Mouse (Mus musculus): ENCODE results near the gene Sugct. TPM values are rescaled to one million over a fixed set of nuclear protein-coding genes. Genes with fewer than 3 reads are reported as not detected.

The Sugct gene
- polyA plus RNA-seq, 1 experiment from 2014 or later, result 3.6 TPM

- H3K4me2 ChIP-seq (ENCODE audit: low read depth, low read length, severe bottlenecking), result no peak overlapping the region
- DNase-seq (ENCODE audit: low spot score) (no peak), ATAC-seq (replicated peaks; ENCODE audit: low FRiP score) (no peak)
- H3K27me3 ChIP-seq (ENCODE audit: control insufficient read depth, insufficient read depth, low read length), result no peaks in the 10 kb centered on the region
- no peaks in the 10 kb centered on the region for H3K9me3 ChIP-seq (ENCODE audit: control insufficient read depth, low read length)
- 75% methylated on average over 3 of the region's 3 CpGs for WGBS
- H3K4me3 ChIP-seq (ENCODE audit: low read depth, low read length), result no peak overlapping the region
- no peak overlapping the region for H3K9ac ChIP-seq (ENCODE audit: low read length)
- no peak overlapping the region for H3K27ac ChIP-seq (ENCODE audit: low read depth, low read length)
- no peaks in the 10 kb centered on the region for H3K36me3 ChIP-seq (ENCODE audit: control insufficient read depth, insufficient read depth, low read length)
- H3K4me1 ChIP-seq (replicated peaks; ENCODE audit: control insufficient read depth, insufficient read depth, low read length), result no peaks in the 10 kb centered on the region
Observed at GRCm38 (mm10) chr13:17165917-17166316, 529.4 kb downstream of the Sugct start.

DNA sequence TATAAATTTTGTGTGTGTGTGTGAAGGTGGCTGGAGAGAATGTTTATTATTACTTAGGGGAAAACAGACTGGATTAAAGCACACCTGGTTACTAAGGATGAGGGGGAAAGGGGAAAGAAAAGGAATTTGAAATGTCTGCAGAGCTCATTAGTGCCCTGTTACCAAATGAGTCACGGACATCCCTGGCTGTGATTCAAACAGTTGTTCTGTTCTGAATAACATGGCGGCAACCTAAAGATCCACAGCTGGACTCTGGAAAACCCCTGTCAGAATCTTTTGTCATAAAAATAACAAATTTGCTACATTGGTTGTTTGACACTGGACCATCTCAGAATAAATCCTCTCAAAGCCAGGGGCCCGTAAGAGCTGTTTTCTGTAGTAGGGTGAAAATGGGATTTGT is 530.6 kb downstream of the Sugct start:
- H3K4me1 ChIP-seq (replicated peaks; ENCODE audit: control insufficient read depth, insufficient read depth, low read length), result no peaks in the 10 kb centered on the region
- no peak overlapping the region for H3K9ac ChIP-seq (ENCODE audit: low read length)
- no peak overlapping the region for H3K27ac ChIP-seq (ENCODE audit: low read depth, low read length)
- no peak overlapping the region for H3K4me3 ChIP-seq (ENCODE audit: low read depth, low read length)
- H3K36me3 ChIP-seq (ENCODE audit: control insufficient read depth, insufficient read depth, low read length), result no peaks in the 10 kb centered on the region
- no peaks in the 10 kb centered on the region for H3K9me3 ChIP-seq (ENCODE audit: control insufficient read depth, low read length)
- WGBS, result 77% methylated on average over 3 of the region's 3 CpGs
- H3K4me2 ChIP-seq (ENCODE audit: low read depth, low read length, severe bottlenecking), result no peak overlapping the region
- ATAC-seq (replicated peaks; ENCODE audit: low FRiP score), result no peak
- H3K27me3 ChIP-seq (ENCODE audit: control insufficient read depth, insufficient read depth, low read length), result no peaks in the 10 kb centered on the region
- DNase-seq (ENCODE audit: low spot score), result no peak

DNA sequence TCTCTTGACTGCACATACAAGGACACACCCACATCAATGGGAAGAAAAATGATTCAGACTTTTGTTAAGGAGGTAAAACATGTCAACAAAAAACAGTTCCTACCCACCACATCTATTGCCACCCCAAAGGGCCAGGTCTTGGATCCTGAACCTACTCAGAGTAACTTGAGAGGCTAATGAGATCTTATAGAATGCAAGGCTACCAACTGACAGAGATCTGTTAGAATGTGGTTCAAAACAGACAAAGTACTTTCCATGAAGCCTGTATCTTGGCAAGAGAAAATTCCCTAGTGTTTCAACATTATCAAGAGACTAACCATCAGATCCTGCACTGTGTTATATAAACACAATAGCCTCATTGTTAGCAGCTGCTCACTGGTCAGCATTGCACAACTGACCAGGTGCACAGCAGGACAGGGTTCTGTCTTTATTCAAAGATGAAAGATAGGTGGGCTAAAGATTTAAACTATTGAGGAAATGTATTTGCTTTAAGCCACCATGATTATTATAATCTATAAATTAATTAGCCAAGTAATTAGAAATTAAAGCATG is 548.8 kb downstream of the Sugct start:
- Histone ChIP-seq H3K27me3 (ENCODE audit: control insufficient read depth, insufficient read depth, low read length) (no peaks in the 10 kb centered on the region), H3K4me1 (replicated peaks; ENCODE audit: control insufficient read depth, insufficient read depth, low read length) (no peaks in the 10 kb centered on the region), H3K27ac (ENCODE audit: low read depth, low read length) (no peak overlapping the region), H3K4me2 (ENCODE audit: low read depth, low read length, severe bottlenecking) (no peak overlapping the region), H3K36me3 (ENCODE audit: control insufficient read depth, insufficient read depth, low read length) (no peaks in the 10 kb centered on the region), H3K9ac (ENCODE audit: low read length) (no peak overlapping the region), H3K9me3 (ENCODE audit: control insufficient read depth, low read length) (no peaks in the 10 kb centered on the region), H3K4me3 (ENCODE audit: low read depth, low read length) (no peak overlapping the region)
- no peak for ATAC-seq (replicated peaks; ENCODE audit: low FRiP score)
- no peak for DNase-seq (ENCODE audit: low spot score)

DNA sequence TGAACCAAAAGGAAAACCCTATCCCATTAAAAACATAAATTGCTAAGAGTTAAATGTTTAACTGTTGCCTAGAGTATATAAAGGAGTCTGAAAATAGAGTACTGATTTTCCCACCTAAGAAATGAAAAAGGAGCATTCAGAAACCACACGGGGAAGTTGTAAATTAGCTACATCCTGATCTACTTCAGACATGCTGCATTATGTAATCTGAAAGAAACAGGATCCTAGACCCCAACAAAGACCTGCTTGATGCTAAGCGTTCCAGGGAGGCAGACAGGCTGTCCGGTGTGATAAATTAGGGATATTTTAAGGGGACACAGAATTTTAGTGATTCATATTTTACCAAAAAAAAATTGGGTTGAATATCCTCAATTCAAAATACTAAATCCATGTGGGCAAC is 579.3 kb downstream of the Sugct start:
- ATAC-seq (replicated peaks; ENCODE audit: low FRiP score) (no peak), DNase-seq (ENCODE audit: low spot score) (no peak)
- WGBS, result 61% methylated on average over 3 of the region's 3 CpGs

DNA sequence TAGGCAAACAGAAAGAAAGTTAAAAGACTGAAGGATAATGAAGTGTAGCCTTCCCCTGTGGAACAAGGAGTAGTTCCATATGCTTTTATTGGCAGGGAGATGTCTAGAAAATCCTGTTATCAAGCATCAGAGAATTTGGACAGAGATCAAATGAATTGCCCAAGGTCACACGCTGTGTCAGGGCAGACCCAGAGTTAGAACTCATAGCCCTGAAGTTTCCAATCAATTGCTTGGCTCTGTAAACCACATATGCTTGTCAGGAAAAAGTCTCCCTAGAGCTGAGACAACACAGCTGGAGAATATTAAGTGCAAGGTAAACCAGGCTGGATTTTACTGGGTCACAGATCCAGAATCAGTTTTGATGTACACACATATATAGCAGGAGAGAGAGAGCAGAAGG is 593.0 kb downstream of the Sugct start:
- Histone ChIP-seq H3K4me2 (ENCODE audit: low read depth, low read length, severe bottlenecking) (no peak overlapping the region), H3K27me3 (ENCODE audit: control insufficient read depth, insufficient read depth, low read length) (no peaks in the 10 kb centered on the region), H3K9me3 (ENCODE audit: control insufficient read depth, low read length) (no peaks in the 10 kb centered on the region), H3K27ac (ENCODE audit: low read depth, low read length) (no peak overlapping the region), H3K36me3 (ENCODE audit: control insufficient read depth, insufficient read depth, low read length) (no peaks in the 10 kb centered on the region), H3K4me3 (ENCODE audit: low read depth, low read length) (no peak overlapping the region), H3K4me1 (replicated peaks; ENCODE audit: control insufficient read depth, insufficient read depth, low read length) (no peaks in the 10 kb centered on the region), H3K9ac (ENCODE audit: low read length) (no peak overlapping the region)
- 89% methylated on average over 1 of the region's 1 CpGs for WGBS
- DNase-seq (ENCODE audit: low spot score) (no peak), ATAC-seq (replicated peaks; ENCODE audit: low FRiP score) (no peak)

More for the DNA sequence above, 579.3 kb downstream of the Sugct start:
- no peaks in the 10 kb centered on the region for H3K27me3 ChIP-seq (ENCODE audit: control insufficient read depth, insufficient read depth, low read length)
- H3K27ac ChIP-seq (ENCODE audit: low read depth, low read length), result no peak overlapping the region
- H3K4me1 ChIP-seq (replicated peaks; ENCODE audit: control insufficient read depth, insufficient read depth, low read length), result no peaks in the 10 kb centered on the region
- no peak overlapping the region for H3K9ac ChIP-seq (ENCODE audit: low read length)
- H3K4me3 ChIP-seq (ENCODE audit: low read depth, low read length), result no peak overlapping the region
- no peaks in the 10 kb centered on the region for H3K36me3 ChIP-seq (ENCODE audit: control insufficient read depth, insufficient read depth, low read length)
- no peak overlapping the region for H3K4me2 ChIP-seq (ENCODE audit: low read depth, low read length, severe bottlenecking)
- no peaks in the 10 kb centered on the region for H3K9me3 ChIP-seq (ENCODE audit: control insufficient read depth, low read length)

DNA sequence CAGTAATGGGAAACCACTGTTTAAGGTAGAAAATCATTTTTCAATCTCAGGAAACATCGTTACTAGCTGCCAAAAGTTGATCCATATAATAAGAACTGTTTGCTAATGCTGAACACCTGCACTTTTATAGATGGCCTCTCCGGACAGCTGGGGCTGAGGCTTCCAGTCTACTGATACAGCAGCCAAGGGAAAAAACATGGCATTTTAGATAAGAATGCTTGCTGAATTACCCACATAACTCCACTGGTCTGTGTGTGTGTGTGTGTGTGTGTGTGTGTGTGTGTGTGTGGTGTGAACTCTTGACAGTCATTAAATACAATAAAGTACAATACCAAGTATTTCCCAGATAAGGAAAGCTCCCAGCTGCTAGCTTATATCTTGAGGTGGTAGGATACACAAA is 608.8 kb downstream of the Sugct start:
- no peaks in the 10 kb centered on the region for H3K4me1 ChIP-seq (replicated peaks; ENCODE audit: control insufficient read depth, insufficient read depth, low read length)
- WGBS, result 81% methylated on average over 2 of the region's 2 CpGs
- no peak overlapping the region for H3K4me2 ChIP-seq (ENCODE audit: low read depth, low read length, severe bottlenecking)
- H3K36me3 ChIP-seq (ENCODE audit: control insufficient read depth, insufficient read depth, low read length), result no peaks in the 10 kb centered on the region
- no peak overlapping the region for H3K4me3 ChIP-seq (ENCODE audit: low read depth, low read length)
- H3K9me3 ChIP-seq (ENCODE audit: control insufficient read depth, low read length), result no peaks in the 10 kb centered on the region
- no peaks in the 10 kb centered on the region for H3K27me3 ChIP-seq (ENCODE audit: control insufficient read depth, insufficient read depth, low read length)
- DNase-seq (ENCODE audit: low spot score), result no peak
- H3K27ac ChIP-seq (ENCODE audit: low read depth, low read length), result no peak overlapping the region
- ATAC-seq (replicated peaks; ENCODE audit: low FRiP score), result no peak
- no peak overlapping the region for H3K9ac ChIP-seq (ENCODE audit: low read length)

GRCm38 (mm10) chr13:17086146-17086545 is 609.2 kb downstream of the Sugct start:
- ATAC-seq (replicated peaks; ENCODE audit: low FRiP score) (no peak), DNase-seq (ENCODE audit: low spot score) (no peak)
- Histone ChIP-seq H3K27me3 (ENCODE audit: control insufficient read depth, insufficient read depth, low read length) (no peaks in the 10 kb centered on the region), H3K9me3 (ENCODE audit: control insufficient read depth, low read length) (no peaks in the 10 kb centered on the region), H3K9ac (ENCODE audit: low read length) (no peak overlapping the region), H3K36me3 (ENCODE audit: control insufficient read depth, insufficient read depth, low read length) (no peaks in the 10 kb centered on the region), H3K4me3 (ENCODE audit: low read depth, low read length) (no peak overlapping the region), H3K27ac (ENCODE audit: low read depth, low read length) (no peak overlapping the region), H3K4me2 (ENCODE audit: low read depth, low read length, severe bottlenecking) (no peak overlapping the region), H3K4me1 (replicated peaks; ENCODE audit: control insufficient read depth, insufficient read depth, low read length) (no peaks in the 10 kb centered on the region)

DNA sequence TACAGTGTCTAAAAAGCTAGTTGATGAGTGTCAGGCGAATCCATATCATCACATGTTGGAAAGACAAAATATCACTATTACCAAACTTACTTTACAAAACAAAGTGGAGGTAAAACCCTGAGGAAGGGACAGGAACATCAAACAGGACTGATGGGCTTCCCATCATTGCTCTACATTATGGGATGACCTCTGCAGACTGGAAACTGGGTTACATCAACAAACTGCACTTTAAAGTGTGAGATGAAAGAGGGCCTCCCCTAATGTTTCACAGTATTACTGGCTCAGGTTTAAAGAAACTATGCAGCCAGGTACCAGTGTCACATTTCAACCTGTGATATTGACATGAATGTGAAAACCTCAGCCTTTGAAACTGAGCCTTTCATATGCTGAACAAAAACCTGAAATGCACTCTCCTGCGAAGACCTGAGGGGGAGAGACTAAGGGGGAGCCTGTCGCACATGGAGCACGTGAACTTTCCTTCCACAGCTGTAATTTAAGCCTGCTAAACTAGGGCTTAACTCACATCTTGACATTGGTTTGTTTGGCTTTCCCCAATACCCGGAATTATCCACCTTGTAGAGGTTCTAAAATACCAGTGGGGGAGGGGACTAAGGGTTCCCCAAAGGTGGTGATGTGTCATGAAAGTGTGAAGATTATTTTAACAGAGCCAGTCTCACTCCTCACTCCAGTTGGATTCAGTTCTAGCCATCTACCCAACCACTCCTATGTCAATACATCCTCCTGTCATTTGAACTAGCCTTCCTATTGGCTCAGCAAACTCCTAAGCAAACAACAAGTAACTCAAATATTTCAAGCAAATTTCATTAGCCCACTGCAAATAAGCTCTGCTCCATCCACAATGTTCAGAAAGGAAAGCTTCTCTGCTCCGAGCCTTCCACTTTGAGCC is 610.2 kb downstream of the Sugct start:
- DNase-seq (ENCODE audit: low spot score) (no peak), ATAC-seq (replicated peaks; ENCODE audit: low FRiP score) (no peak)
- Histone ChIP-seq H3K9me3 (ENCODE audit: control insufficient read depth, low read length) (no peaks in the 10 kb centered on the region), H3K4me2 (ENCODE audit: low read depth, low read length, severe bottlenecking) (no peak overlapping the region), H3K4me1 (replicated peaks; ENCODE audit: control insufficient read depth, insufficient read depth, low read length) (no peaks in the 10 kb centered on the region), H3K9ac (ENCODE audit: low read length) (no peak overlapping the region), H3K27ac (ENCODE audit: low read depth, low read length) (no peak overlapping the region), H3K27me3 (ENCODE audit: control insufficient read depth, insufficient read depth, low read length) (no peaks in the 10 kb centered on the region), H3K36me3 (ENCODE audit: control insufficient read depth, insufficient read depth, low read length) (no peaks in the 10 kb centered on the region), H3K4me3 (ENCODE audit: low read depth, low read length) (no peak overlapping the region)
- 67% methylated on average over 6 of the region's 6 CpGs for WGBS

DNA sequence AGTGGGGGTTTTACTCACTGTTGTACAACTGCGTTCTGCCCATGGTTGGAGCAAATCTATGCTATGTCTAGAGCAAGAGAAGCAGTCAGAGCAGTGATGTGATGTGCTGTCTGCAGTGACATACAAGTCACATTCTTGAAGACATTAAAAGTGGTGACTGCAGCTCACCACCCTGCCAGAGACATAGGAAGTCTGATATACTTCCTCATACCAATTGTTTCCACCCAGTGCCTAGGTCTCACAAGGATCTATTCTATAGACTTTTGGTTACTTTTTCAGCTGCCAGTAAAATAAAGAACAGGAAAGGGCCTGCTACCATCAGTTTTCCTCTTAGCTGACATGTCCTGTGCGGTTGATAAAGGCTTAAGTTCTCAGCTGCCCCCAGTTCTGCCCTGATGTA is 613.7 kb downstream of the Sugct start:
- Histone ChIP-seq H3K27ac (ENCODE audit: low read depth, low read length) (no peak overlapping the region), H3K9ac (ENCODE audit: low read length) (no peak overlapping the region), H3K4me2 (ENCODE audit: low read depth, low read length, severe bottlenecking) (no peak overlapping the region), H3K27me3 (ENCODE audit: control insufficient read depth, insufficient read depth, low read length) (no peaks in the 10 kb centered on the region), H3K36me3 (ENCODE audit: control insufficient read depth, insufficient read depth, low read length) (no peaks in the 10 kb centered on the region), H3K4me1 (replicated peaks; ENCODE audit: control insufficient read depth, insufficient read depth, low read length) (no peaks in the 10 kb centered on the region), H3K9me3 (ENCODE audit: control insufficient read depth, low read length) (no peaks in the 10 kb centered on the region), H3K4me3 (ENCODE audit: low read depth, low read length) (no peak overlapping the region)
- no peak for ATAC-seq (replicated peaks; ENCODE audit: low FRiP score)
- 82% methylated on average over 2 of the region's 2 CpGs for WGBS
- no peak for DNase-seq (ENCODE audit: low spot score)

All from forebrain, embryonic 11.5 days (tissue).